Mouse (Mus musculus): ENCODE results near the gene Gm10570.

Gene Gm10570

DNA sequence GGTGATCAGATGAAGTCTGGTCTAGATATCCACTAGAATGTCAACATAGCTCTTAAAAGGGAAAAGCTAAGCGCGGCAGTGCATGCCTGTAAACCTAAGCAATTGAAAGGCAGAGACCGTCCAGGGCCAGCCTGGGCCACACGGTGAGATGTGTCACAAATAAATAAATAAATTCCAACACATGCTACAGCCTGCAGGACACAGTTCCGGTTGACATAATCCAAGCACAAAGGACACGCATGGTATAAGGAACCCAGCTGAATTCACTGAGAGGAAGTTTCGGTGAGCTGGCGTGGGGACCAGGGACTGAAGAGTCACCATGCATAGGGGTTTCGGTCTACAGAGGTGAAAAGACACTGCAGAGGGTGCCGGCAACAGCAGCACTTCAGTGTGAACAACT, 39.7 kb downstream of the Gm10570 start:
- no peak for DNase-seq

DNA sequence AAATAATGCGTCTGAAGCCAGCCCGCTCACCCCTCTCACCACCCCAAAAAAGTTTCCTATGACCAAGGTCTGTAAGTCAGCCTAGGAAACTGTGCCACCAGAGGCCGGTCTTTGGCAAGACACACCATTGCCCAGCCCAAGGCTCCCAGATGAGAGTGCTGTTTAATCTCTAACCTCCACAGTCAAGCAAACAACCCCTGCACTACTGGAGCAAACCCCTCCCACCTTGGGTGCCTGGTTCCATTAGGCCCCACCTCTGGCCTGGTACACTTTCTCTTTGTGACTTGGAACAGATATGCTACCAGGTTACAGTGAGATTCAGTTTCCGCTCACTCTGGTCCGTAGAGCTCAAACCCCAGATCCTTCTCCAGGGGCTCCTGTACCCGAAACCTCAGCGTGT, 41.4 kb downstream of the Gm10570 start:
- no peak for DNase-seq

DNA sequence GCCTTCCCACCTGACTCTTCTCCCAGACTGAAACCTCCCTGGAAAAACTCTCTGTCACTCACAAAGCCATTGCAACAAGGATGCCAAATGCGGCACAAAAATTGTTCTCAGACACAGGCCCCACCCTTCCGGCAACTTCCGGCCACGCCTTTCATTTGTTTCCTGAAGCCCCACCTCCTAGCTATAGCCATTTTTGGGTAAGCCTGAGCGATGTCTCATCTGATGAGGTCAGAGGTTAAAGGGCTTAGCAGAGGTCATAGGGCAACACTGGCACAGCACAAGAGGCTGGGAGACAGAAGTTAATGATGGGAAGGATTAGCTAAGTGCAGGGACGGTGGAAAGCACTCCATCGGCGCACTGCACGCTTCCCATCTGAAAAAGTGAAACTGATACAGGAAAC, 41.9 kb downstream of the Gm10570 start:
- no peak for DNase-seq

DNA sequence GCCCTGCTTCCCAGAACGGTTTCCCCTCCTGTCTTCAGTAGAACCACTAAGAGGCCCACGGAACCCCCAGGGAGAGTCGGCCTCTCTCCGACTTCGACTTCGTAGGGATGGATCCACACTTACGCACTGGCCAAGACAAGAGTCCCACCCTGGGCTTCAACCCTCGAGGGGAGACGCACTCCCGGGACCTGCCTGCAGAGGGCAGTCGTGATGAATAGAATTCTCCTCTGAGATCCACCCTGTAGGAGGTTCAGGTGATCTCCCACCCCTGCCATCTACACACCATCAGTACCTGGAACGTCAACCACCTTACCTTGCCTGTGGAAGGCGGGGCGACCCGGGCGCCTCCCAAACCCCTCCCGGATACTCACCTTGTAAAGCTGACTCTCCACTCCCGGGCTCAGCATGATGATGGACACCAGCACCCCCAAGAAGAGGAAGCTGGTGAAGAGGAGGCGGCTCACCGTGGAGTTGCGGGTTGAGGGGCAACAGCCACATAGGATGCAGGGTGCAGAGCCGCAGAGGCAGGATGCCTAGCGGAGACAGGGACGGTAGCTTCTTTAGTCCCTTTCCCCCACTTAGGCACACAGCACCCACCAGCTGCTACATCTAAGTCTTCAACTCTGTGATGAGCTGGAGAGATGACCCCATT, 43.6 kb downstream of the Gm10570 start:
- peak; percentile 54 for DNase-seq

DNA sequence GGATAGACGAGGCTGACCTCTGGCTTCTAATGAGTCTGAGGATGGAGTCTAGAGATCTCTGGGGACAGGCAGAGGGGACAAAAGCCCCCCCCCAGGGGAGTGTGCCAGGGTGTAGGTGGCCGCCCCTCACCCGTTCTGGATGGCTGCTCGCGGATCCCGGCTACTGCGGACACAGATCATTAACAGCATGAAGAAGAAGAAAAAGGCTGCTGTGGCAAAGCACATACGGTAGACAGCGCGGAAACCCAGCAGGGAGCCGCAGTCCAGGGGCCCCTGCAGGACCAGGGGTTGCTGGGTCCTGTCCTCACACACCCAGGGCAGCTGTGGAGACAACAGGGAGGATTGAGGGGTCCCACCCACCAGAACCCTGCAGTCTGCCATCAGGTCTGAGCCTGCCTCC, 44.3 kb downstream of the Gm10570 start:
- DNase-seq: no peak

DNA sequence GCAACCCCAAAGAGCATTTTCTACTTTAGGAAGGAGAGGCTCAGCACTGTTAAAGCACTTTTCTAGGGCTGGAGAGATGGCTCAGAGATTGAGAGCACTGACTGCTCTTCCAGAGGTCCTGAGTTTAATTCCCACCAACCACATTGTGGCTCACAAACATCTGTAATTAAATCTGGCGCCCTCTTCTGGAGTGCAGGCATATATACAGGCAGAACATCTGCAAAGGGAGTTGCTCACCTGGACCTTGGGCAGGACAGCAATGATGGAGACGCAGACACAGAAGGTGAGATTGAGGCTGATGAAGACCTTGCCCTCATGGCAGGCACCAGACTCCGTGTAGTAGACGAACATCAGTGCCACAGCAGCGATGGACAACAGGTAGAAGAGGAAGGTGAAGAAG, 48.1 kb downstream of the Gm10570 start:
- no peak for DNase-seq

Measured in thymus, postnatal 25 days (tissue).